Mouse (Mus musculus) cortical plate, adult 2 months (tissue): ENCODE measurements around the gene Hivep3.

Experiments
- CTCF ChIP-seq: fragments of 200-500 bp; IDR thresholded peaks from 2 replicates; pipeline ENCODE4 v1.5.1; 2011; ENCODE audit warnings: mild to moderate bottlenecking, control low read depth, low read length; ENCODE audit not compliant: insufficient read depth; ENCODE audit errors: extremely low read depth
- POLR2A ChIP-seq: fragments of 200-500 bp; IDR thresholded peaks from 2 replicates; pipeline ENCODE4 v1.6.1; 2011; ENCODE audit warnings: mild to moderate bottlenecking, low read length, control low read depth; ENCODE audit not compliant: insufficient read depth; ENCODE audit errors: extremely low read depth

- TF ChIP-seq POLR2A (no peak), CTCF (no peak)
Observed at GRCm38 (mm10) chr4:120131441-120132220, 398.0 kb downstream of the Hivep3 start.
